Mouse (Mus musculus) adipocyte (in vitro differentiated cells): ENCODE measurements around the gene Sorbs1.

Experiments used
- DNase-seq: peaks from one replicate; pipeline ENCODE4 v3.0.0-alpha.2; 2016; ENCODE audit warnings: low spot score

The Sorbs1 gene

DNA sequence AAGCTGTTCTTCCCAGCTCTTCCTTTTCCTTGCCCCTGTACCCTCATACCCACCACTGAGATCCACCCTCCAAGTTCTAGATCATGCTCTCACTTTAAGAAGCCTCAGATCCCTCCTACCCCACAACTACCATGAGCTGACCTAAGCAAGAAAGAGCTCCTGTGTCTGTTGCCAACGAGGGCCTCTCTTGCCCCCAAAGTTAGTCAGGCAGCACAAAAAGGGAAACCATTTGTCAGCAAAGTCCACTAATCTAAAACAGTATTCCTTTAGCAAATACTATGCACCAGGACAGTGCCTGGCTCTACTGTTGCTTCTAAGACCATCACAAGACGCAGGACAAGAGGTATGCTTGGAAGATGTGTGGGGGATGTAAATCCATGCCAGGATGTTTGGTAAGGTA, 106.4 kb downstream of the Sorbs1 start:
- no peak for DNase-seq

DNA sequence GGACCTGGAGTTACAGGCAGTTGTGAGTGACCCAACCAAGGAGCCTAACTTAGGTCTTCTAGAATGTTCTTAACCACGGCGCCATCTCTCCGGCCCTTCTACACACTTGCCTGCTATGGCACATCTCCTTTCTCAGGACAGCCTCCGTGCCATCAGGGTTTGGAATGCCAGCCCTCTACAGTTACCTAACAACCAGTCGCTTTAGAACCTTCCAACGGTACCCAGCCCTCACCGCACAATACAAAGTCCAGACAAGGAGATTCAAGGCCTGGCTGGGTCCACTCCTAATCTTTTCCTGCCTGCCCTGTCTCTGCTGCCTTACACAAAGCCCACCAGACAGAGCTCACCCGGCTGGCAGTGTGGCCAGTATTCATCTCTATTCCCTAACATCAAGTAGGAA, 106.9 kb downstream of the Sorbs1 start:
- no peak for DNase-seq

DNA sequence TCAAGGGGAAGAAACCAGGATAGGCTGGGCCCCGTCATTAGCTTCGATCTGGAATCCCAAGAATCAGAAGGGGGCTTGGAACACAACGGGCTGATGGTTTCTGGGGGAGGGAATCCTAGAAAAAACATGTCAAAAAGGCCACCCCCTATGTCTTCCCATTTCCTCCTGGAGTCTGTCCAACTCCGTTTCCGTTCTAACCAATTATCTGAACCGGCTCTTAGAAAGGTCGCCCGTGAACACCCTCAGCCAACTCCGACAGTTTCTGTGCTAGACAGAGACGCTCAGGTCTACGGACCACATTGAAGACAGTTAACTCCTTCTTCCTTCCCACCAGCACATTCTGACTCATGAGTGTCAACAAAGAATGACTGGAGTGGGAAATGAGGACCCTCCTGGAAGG, 107.8 kb downstream of the Sorbs1 start:
- no peak for DNase-seq

GRCm38 (mm10) chr19:40404582-40404981, 109.0 kb downstream of the Sorbs1 start:
- DNase-seq, result peak; percentile 64

DNA sequence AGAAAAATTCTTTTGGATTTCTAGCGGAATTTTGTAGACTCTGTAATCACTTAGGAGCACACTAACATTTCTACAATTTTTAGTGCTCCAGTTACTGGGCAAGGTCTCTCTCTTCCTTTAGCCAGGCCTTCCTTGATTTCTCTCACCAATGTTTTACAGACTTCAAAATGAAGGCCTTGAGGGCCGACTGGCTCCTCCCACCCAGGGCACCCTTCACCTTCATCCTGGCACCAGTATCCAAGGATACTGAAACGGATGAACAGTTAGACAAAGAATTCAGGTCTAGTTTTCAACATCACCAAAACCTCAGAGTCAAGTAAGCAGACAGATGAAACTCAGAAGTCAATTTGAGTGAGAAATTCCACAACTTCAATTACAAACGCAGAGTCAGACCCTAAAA, 109.6 kb downstream of the Sorbs1 start:
- no peak for DNase-seq

DNA sequence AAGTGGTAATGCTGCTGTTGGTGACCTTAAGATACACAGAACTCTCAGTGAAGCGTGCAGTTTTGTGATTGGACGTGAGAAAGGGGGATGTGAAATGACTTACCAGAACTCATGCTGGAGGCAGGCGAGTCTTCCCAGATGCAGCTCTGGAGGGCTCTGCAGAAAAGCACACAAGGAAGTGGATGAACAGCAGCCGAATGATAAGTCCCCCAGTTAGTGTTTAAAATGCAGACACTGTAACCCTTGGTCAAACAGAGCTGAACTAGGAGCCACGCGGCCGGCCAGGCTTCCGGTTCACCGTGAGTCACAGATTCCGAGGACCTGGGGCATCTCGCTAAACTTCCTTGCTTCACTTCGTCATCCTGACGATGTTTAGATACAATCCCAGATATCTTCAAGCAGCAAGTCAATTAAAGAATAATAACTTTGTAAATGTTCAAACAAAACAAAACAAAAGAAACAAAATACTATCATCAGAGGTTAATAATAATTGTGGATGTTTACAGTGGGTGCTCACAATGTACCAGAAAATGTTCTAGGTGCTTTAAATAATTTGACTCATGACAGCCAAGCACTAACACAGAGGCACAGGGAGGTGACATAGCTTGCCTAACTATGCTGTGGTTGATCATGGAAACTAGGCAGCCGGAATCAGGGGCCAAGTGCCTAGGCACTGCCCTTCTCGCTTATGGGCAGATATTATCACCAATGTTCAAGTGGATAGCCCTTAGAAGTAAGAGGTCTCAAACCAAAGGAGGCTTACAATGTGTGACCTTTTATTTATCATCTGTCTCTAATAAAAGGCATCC, 111.2 kb downstream of the Sorbs1 start:
- DNase-seq, result no peak

DNA sequence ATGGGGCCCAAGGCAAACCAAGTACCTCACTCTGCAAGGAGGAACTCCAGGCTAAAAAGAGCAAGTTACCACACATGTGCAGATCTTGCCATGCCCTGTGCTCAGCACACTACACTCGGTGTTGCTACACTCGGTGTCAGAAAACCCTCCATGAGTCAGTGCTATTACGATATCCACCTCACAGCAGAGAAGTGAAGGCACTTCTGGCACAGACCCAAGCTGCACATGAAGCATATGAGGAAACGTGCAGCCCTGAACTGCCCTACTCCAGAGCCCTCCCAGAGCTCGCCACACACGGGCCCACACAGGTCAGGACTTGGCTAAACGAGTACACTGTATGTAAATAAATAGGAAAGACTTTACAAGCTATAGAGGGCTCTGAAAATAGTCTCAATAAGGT, 112.4 kb downstream of the Sorbs1 start:
- peak; percentile 83 for DNase-seq

GRCm38 (mm10) chr19:40400426-40401030, 113.1 kb downstream of the Sorbs1 start:
- peak; percentile 60 for DNase-seq

DNA sequence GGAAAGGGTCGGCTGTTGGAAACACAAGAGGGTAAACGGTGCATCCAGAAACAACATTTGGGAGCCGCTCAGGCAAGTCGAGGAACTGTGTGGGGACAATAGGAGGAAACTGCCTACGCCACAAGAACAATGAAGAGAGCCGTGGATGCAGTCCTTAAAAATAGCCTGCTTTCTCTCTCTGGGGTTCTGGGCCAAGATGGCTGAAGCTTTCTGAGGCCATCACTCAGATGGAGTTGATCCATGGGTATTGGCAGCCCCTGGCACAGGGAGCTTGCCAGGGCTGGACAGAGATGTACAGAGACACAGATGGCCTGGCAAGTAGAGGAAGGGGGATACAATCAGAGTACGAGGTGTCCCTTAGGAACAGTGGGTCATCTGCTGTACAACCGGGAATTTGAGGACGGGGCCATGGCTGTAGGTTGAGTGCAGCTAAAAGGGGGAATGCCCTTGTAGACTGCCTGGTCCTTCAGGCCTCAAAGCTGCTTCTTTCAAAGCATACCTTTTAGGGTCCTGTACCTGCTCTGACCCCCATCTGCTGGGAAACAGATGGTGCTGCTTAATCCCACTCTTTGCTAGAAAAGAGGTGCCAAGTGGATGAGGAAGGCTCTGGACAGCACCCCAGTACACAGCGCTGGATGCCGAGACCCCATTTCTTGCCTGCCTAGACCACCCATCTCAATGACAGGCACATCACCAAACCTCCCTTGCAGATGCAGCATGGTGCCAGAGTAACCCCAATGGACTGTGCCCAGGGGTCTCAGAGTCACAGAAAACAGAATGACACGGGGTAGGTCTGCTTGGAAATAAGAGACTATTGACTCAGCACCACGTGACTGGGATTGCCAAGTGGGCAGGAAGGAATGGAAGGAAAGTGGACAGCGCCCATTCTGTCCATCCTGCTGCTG, 117.6 kb downstream of the Sorbs1 start:
- peak; percentile 45 for DNase-seq

GRCm38 (mm10) chr19:40395321-40395695, 118.3 kb downstream of the Sorbs1 start:
- no peak for DNase-seq

DNA sequence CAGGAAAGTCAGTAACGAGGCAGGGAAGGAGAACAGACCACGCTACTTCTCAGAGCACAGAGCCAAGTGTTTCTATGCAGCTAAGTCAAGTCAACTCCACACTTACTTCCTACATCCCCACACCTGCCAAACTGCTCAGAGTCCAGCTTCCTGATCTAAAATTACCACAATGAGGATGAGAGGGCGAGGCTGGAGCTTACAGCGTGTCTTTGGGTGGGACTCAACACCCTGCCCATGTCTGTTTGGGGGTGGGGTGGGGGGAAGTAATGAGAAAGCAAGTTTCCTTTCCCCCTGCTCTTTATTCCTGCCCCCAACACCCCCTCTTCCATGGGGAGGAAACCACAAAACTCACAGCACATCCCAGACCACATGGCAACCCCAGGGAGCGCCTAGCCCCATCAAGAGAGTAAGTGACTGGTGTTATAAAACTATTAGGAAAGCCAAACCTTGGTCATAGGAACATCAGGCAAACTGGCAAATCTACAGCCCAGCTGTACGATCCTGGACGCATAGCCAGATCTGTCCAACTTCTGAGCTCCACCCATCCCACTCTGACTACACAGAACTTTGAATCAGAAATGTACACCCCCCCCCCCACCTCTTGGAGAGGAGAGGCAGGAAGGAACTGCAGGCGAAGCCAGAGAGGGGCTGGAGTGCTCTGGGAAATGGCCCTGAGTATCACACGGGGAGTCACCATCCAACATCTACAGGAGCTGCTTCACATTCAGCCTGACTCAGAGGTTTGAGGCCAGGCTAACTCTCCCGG, 118.8 kb downstream of the Sorbs1 start:
- DNase-seq, result no peak

- DNase-seq, result peak; percentile 57
These were observed 120.7 kb downstream of the Sorbs1 start for GRCm38 (mm10) chr19:40392795-40393392.

GRCm38 (mm10) chr19:40391469-40391868, 122.1 kb downstream of the Sorbs1 start:
- DNase-seq, result peak; percentile 94

DNA sequence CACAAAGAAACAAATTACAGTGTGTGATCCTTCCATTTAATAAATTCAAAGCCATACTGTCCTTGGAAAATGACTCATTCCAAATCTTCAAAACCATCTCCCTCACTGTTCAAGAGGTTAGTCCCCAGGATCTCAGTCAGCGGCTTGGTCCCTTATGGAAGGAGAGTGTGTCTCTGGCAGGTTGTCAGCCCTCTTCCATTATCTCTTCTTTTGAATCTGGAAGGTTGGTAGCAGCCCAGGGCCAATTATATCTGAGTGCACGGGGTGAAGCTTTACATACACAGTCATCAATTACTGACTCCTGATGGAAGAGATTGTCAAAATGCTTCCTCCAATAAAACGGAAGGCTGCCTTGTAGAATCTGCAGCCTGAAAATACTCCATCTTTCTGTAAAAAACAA, 126.7 kb downstream of the Sorbs1 start:
- DNase-seq, result no peak

GRCm38 (mm10) chr19:40385334-40385733, 128.2 kb downstream of the Sorbs1 start:
- DNase-seq, result no peak

GRCm38 (mm10) chr19:40383931-40384330, 129.6 kb downstream of the Sorbs1 start:
- DNase-seq, result peak; percentile 64

- DNase-seq, result no peak
These were observed 132.9 kb downstream of the Sorbs1 start for GRCm38 (mm10) chr19:40380656-40381055.

DNA sequence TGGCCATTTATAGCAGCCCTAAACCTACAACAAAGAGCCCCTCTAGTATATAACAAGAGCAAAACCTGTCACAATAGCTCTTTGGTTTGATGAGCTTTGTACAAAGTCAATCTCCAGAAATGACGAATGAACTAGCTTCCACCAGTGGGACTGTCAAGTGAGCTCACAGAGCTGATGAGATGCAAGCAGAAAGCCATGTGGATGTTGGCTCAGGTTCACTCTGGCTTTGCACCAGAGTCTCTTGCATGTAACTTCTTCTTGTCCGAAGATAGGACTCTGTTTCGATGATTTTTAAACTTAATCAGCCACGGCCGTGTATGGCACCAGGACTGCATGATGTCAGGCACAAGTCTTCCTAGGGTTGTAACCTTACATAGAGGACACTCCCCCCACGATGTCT, 133.6 kb downstream of the Sorbs1 start:
- peak; percentile 91 for DNase-seq

GRCm38 (mm10) chr19:40379081-40379480, 134.5 kb downstream of the Sorbs1 start:
- no peak for DNase-seq

- no peak for DNase-seq
These were observed 135.9 kb downstream of the Sorbs1 start for GRCm38 (mm10) chr19:40377632-40378031.

DNA sequence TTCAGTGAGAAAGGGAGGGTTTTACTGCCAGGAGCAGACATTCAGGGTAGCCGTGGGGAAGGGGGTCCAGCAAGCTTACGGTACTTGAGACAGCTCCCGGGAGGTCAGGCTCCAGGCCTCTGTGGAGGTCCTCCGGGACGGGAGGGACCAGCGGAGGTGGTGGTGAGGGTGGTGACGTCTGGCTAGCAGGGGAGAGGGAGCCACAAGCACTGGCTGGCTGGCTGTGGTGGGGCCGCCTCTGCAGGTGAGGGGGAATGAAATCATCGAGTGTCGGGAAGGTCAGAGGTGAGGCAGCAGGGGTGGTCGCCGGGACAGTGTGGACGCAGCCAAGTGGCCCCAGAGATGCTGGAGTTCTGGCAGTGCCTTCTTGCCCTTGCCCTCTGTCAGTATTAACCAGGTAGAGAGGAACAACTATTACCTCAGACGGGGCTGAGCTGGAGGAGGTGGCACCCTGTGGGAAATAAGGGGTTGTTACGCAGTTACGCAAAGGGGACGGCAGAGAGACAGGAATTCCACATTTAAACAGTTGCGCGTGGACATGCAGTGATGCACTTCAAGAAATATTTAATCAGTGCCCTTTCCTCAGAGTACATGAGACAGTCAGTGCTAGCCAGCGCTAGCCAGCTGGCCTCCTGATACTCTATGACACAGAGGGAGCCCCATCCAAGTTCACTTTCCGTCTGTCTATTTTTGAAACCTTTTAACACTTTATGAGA, 136.9 kb downstream of the Sorbs1 start:
- peak; percentile 73 for DNase-seq
